Mouse (Mus musculus) forebrain, embryonic 12.5 days (tissue): ENCODE data around the gene Tmem116. TPM values are rescaled to one million over a fixed set of nuclear protein-coding genes. Genes with fewer than 3 reads are reported as not detected.
"Not testable (repeated sequence)": the region's sequence is repeated elsewhere in the genome, so short reads cannot be mapped to it uniquely, and the experiment has no call there.

Experiments used
- ATAC-seq: fragments of 200-750 bp; cut with Nextera tagmentation; 2 replicates; pipeline ENCODE4 v1.8.0; 2017; ENCODE audit warnings: moderate TSS enrichment; ENCODE audit not compliant: low FRiP score
- H3K27ac ChIP-seq: fragments of 300-500 bp; sonication (generic); 2 replicates; pipeline ENCODE4 v1.5.1; 2016; ENCODE audit warnings: mild to moderate bottlenecking
- H3K27me3 ChIP-seq: fragments of 300-500 bp; sonication (generic); 2 replicates; pipeline ENCODE4 v1.6.1; 2016; ENCODE audit warnings: mild to moderate bottlenecking
- H3K36me3 ChIP-seq: fragments of 300-500 bp; sonication (generic); replicated peaks from 2 replicates; pipeline ENCODE4 v1.6.1; 2016; ENCODE audit warnings: mild to moderate bottlenecking
- H3K4me1 ChIP-seq: fragments of 300-500 bp; sonication (generic); 2 replicates; pipeline ENCODE4 v1.6.1; 2016
- H3K4me2 ChIP-seq: fragments of 300-500 bp; sonication (generic); 2 replicates; pipeline ENCODE4 v1.6.1; 2016; ENCODE audit warnings: mild to moderate bottlenecking, moderate library complexity
- H3K4me3 ChIP-seq: fragments of 300-500 bp; sonication (generic); replicated peaks from 2 replicates; pipeline ENCODE4 v1.5.1; 2016; ENCODE audit warnings: mild to moderate bottlenecking
- H3K9ac ChIP-seq: fragments of 300-500 bp; sonication (generic); 2 replicates; pipeline ENCODE4 v1.6.1; 2016; ENCODE audit warnings: mild to moderate bottlenecking
- H3K9me3 ChIP-seq: fragments of 300-500 bp; sonication (generic); 2 replicates; pipeline ENCODE4 v1.6.1; 2016
- WGBS: fragments of 180-500 bp; shearing (Covaris S2); methylation state at CpG from one replicate; pipeline ENCODE4 v1.1.7; 2016; 5-methylcytosine and 5-hydroxymethylcytosine counted together
- polyA plus RNA-seq: library from polyadenylated mRNA; unstranded; fragments of >200 nt; fragmentation: Nextera tagmentation; extraction: Ambion mirVana; gene quantifications from 2 replicates; pipeline ENCODE4 v1.2.1, GENCODE M21; 2016

Gene Tmem116
- polyA plus RNA-seq, 1 experiment from 2014 or later = 0.72 TPM

- H3K27ac ChIP-seq, H3K9me3 ChIP-seq, ATAC-seq, H3K9ac ChIP-seq, H3K27me3 ChIP-seq, H3K4me2 ChIP-seq, H3K4me1 ChIP-seq, H3K4me3 ChIP-seq: not testable (repeated sequence)
- 92% methylated on average over 11 of the region's 17 CpGs for WGBS
- peaks cover 46% of the 10 kb centered on the region for H3K36me3 ChIP-seq
These were observed 68.1 kb downstream of the Tmem116 start for GRCm38 (mm10) chr5:121519758-121520157.

GRCm38 (mm10) chr5:121525774-121526450, 74.2 kb downstream of the Tmem116 start:
- no peaks in the 10 kb centered on the region for H3K9me3 ChIP-seq
- no peak overlapping the region for H3K27ac ChIP-seq
- H3K9ac ChIP-seq = no peak overlapping the region
- H3K27me3 ChIP-seq = no peaks in the 10 kb centered on the region
- no peak overlapping the region for H3K4me3 ChIP-seq
- WGBS = 96% methylated on average over 14 of the region's 14 CpGs
- no peaks in the 10 kb centered on the region for H3K4me1 ChIP-seq
- H3K4me2 ChIP-seq = no peak overlapping the region
- peaks cover 83% of the 10 kb centered on the region for H3K36me3 ChIP-seq
- ATAC-seq = no peak

DNA sequence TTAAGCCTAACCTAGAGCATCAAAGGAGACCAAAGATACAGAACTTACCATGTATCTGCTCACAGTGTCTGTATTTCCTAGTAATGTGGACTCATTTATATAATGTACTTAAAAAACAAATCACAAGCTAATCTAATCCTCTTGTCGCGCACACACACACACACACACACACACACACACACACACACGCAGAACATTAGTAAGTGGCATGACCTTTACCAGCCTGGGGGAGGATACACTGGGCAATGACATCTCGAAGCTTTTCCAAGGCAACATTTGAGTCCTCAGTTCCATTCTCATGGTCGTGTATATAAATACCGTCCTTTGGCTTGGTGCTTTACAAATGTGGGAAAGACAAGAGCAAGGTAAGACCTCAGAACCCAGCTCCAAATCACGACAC, 74.8 kb downstream of the Tmem116 start:
- Histone ChIP-seq H3K9ac (no peak overlapping the region), H3K9me3 (no peaks in the 10 kb centered on the region), H3K36me3 (peaks cover 83% of the 10 kb centered on the region), H3K4me3 (no peak overlapping the region), H3K27me3 (no peaks in the 10 kb centered on the region), H3K4me1 (no peaks in the 10 kb centered on the region), H3K27ac (no peak overlapping the region), H3K4me2 (no peak overlapping the region)
- no peak for ATAC-seq
- WGBS = 90% methylated on average over 7 of the region's 7 CpGs

DNA sequence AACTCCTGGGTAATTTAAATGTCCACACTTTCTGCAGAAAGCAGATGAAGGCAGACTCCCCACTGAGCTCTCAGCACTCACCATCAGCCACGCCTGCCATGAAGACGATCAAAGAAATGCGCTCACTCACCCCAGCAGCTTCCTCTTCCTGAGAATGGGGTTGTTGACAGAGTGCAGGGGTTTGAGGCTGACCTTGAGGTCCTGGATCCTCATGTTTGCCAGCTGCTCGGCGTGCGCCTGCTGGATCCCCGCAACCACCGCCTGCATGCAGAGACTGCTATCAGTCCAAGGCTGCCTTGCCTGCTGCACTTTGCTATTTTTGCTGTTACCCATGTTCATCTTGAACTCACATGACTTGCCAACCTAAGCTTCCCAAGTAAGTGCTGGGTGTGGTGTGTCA, 75.3 kb downstream of the Tmem116 start:
- no peaks in the 10 kb centered on the region for H3K9me3 ChIP-seq
- H3K9ac ChIP-seq = no peak overlapping the region
- H3K27me3 ChIP-seq = no peaks in the 10 kb centered on the region
- H3K4me3 ChIP-seq = no peak overlapping the region
- H3K4me1 ChIP-seq = no peaks in the 10 kb centered on the region
- H3K4me2 ChIP-seq = no peak overlapping the region
- no peak for ATAC-seq
- 93% methylated on average over 8 of the region's 8 CpGs for WGBS
- H3K27ac ChIP-seq = no peak overlapping the region
- H3K36me3 ChIP-seq = peaks cover 84% of the 10 kb centered on the region

GRCm38 (mm10) chr5:121534521-121534920, 82.8 kb downstream of the Tmem116 start:
- no peak overlapping the region for H3K4me2 ChIP-seq
- no peaks in the 10 kb centered on the region for H3K27me3 ChIP-seq
- H3K36me3 ChIP-seq = peaks cover 77% of the 10 kb centered on the region
- 93% methylated on average over 5 of the region's 5 CpGs for WGBS
- no peak for ATAC-seq
- H3K27ac ChIP-seq = no peak overlapping the region
- no peak overlapping the region for H3K4me3 ChIP-seq
- H3K9me3 ChIP-seq = no peaks in the 10 kb centered on the region
- H3K9ac ChIP-seq = no peak overlapping the region
- peaks cover 5% of the 10 kb centered on the region; the same call in 1 of the 2 replicates for H3K4me1 ChIP-seq

DNA sequence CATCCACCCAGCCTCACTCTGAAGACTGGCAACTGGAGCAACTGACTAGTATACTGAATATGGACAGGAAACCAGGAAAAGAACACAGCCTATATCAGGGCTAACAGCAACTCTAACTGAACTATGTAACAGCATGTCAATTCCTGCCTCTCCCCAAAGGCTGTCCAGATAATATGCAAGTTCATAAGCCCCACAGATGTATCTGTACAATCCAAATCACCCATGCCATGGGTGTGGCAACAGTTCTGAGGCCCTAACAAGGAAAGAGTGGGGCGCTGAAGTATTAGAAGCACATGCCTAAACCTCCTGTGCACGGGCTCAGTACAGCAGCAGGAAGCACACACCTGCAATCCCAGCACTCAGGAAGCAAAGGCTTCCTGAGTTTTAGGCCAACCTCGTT, 83.4 kb downstream of the Tmem116 start:
- Histone ChIP-seq H3K9me3 (no peaks in the 10 kb centered on the region), H3K4me3 (no peak overlapping the region), H3K36me3 (peaks cover 71% of the 10 kb centered on the region), H3K27ac (no peak overlapping the region), H3K27me3 (no peaks in the 10 kb centered on the region), H3K4me1 (peaks cover 5% of the 10 kb centered on the region; the same call in 1 of the 2 replicates), H3K4me2 (no peak overlapping the region), H3K9ac (no peak overlapping the region)
- 93% methylated on average over 3 of the region's 3 CpGs for WGBS
- no peak for ATAC-seq

DNA sequence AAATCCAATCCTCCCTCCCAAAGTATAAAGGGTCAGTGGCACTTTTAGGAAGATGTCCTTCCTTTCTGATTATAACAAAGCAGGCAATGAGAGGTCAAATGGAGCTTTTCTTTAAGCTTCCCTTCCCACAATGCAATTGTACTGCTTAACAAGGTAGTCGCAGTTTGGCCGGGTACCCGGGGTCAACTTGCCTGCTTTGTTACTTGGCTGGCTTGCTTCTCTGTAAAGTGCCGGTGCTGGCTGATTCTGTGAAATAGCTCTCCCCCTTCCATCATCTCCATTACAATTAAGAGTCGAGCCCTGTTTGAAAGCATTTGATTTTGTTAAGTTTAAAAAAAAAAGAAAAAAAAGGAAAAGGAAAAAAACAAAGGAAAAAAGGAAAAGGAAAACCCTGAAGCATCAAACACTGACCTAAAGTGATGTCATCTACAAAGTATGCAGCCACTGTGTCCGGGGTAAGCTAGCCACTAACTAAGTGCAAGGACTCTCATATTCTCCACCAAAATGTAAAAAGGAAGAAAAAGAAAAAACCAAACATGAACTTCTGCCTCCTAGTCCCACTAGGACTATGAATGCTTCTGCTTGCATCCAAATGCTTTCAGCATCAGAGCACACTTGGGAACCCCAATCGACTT, 85.3 kb downstream of the Tmem116 start:
- ATAC-seq = no peak
- Histone ChIP-seq H3K36me3 (peaks cover 54% of the 10 kb centered on the region), H3K4me3 (no peak overlapping the region), H3K4me1 (peaks cover 5% of the 10 kb centered on the region; the same call in 1 of the 2 replicates), H3K9me3 (no peaks in the 10 kb centered on the region), H3K27ac (no peak overlapping the region), H3K4me2 (no peak overlapping the region), H3K27me3 (no peaks in the 10 kb centered on the region), H3K9ac (no peak overlapping the region)
- WGBS = 45% methylated on average over 7 of the region's 7 CpGs

GRCm38 (mm10) chr5:121537588-121537987, 85.9 kb downstream of the Tmem116 start:
- no peak overlapping the region for H3K4me3 ChIP-seq
- no peak overlapping the region for H3K4me2 ChIP-seq
- no peaks in the 10 kb centered on the region for H3K9me3 ChIP-seq
- peak overlapping the region; percentile 12; the same call in 1 of the 2 replicates for H3K9ac ChIP-seq
- no peaks in the 10 kb centered on the region for H3K27me3 ChIP-seq
- peaks cover 9% of the 10 kb centered on the region for H3K4me1 ChIP-seq
- 61% methylated on average over 2 of the region's 2 CpGs for WGBS
- no peak for ATAC-seq
- peaks cover 49% of the 10 kb centered on the region for H3K36me3 ChIP-seq
- H3K27ac ChIP-seq = 0 out of 2 replicates have a peak overlapping the region, but pooled peaks have one; percentile 25

GRCm38 (mm10) chr5:121540066-121540465, 88.4 kb downstream of the Tmem116 start:
- H3K9ac ChIP-seq = no peak overlapping the region
- H3K36me3 ChIP-seq = peaks cover 26% of the 10 kb centered on the region
- H3K9me3 ChIP-seq = no peaks in the 10 kb centered on the region
- WGBS = 93% methylated on average over 5 of the region's 5 CpGs
- no peaks in the 10 kb centered on the region for H3K27me3 ChIP-seq
- no peak overlapping the region for H3K4me3 ChIP-seq
- peaks cover 28% of the 10 kb centered on the region for H3K4me1 ChIP-seq
- H3K27ac ChIP-seq = no peak overlapping the region
- H3K4me2 ChIP-seq = no peak overlapping the region
- no peak for ATAC-seq

DNA sequence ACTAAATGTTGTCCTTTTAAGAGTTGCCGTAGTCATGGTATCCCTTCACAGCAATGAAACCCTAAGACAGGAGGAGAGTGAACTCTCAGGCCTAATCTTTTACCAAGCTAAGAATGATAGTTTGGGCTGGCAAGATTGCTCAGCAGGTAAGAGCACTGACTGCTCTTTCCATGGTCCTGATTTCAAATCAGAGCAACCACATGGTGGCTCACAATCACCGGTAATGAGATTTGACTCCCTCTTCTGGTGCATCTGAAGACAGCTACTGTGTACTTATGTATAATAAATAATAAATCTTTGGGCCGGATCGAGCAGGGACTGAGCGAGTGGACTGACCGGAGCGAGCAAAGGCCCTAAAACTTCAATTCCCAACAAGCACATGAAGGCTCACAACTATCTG, 89.5 kb downstream of the Tmem116 start:
- peaks cover 15% of the 10 kb centered on the region for H3K36me3 ChIP-seq
- no peak overlapping the region for H3K27ac ChIP-seq
- no peak for ATAC-seq
- no peak overlapping the region for H3K4me2 ChIP-seq
- WGBS = 92% methylated on average over 7 of the region's 7 CpGs
- no peak overlapping the region for H3K4me3 ChIP-seq
- no peaks in the 10 kb centered on the region for H3K9me3 ChIP-seq
- H3K9ac ChIP-seq = no peak overlapping the region
- no peaks in the 10 kb centered on the region for H3K27me3 ChIP-seq
- peaks cover 29% of the 10 kb centered on the region for H3K4me1 ChIP-seq

GRCm38 (mm10) chr5:121543370-121543769, 91.7 kb downstream of the Tmem116 start:
- no peak for ATAC-seq
- Histone ChIP-seq H3K36me3 (0 out of 2 replicates have a peak, but pooled peaks cover 4% of the 10 kb centered on the region), H3K9ac (no peak overlapping the region), H3K4me1 (peaks cover 30% of the 10 kb centered on the region), H3K4me3 (no peak overlapping the region), H3K27me3 (no peaks in the 10 kb centered on the region), H3K4me2 (no peak overlapping the region), H3K9me3 (no peaks in the 10 kb centered on the region), H3K27ac (no peak overlapping the region)
- 93% methylated on average over 3 of the region's 3 CpGs for WGBS

DNA sequence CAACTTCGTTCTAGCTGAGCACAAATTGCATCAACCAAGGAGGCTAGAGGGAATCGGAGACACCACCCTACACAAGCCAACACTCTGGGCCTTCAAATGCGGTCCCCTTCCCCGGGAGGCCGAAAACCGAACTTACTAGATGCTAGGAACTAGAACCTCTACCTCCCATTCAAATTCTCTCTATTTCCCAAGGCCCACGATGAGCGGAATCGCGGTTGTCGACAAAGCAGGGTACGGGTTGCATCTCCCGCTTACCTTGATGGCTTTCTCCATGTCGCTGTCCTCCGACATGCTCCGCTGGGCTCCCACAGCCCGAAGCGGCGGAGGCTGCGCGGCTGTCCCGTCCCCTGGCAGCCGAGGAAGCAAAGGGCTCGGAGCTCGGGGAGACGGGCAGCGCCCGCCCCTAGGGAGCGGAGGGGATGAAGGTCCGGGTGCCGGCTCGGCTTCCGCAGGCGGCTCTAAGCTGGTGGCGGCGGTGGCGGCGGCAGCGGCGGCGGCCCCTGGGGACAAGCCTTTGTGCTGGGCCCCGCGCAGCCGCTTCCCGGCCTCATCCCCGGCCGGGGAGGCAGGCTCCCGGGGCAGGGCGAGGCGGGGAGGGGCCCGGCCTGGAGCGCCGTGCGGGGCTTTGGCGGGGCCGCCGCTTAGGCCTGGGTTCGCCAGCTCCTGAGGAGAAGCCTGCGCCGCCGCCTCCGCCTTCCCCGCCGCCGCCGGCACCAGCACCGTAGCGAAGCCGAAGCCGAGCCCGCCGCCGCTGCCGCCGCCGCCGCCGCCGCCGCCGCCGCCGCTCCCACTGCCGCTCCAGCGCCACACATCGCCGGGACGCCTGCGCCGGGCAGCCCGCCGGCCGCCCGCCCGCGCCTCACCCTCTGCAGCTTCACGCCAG, 93.5 kb downstream of the Tmem116 start, which contains the start of the genes Adam1a and Gm42878:
Gene Adam1a (minus strand): TSS at position 573 of the 883 bp plus-strand sequence.
Gene Gm42878 (minus strand): TSS at position 573 of the 883 bp plus-strand sequence.
- Histone ChIP-seq H3K9ac (peak within 1 kb of the TSS; percentile 97), H3K4me3 (peak within 1 kb of the TSS; percentile 100), H3K4me1 (peaks cover 30% of the 10 kb centered on the region), H3K27me3 (no peaks in the 10 kb centered on the region), H3K27ac (peak within 1 kb of the TSS; percentile 96), H3K9me3 (no peaks in the 10 kb centered on the region), H3K4me2 (peak within 1 kb of the TSS; percentile 98), H3K36me3 (no peaks in the 10 kb centered on the region)
- under 1% methylated on average over 42 of the region's 97 CpGs for WGBS
- ATAC-seq = peak; percentile 62
